Mouse (Mus musculus): ENCODE measurements around the gene Wdr75.

DNA sequence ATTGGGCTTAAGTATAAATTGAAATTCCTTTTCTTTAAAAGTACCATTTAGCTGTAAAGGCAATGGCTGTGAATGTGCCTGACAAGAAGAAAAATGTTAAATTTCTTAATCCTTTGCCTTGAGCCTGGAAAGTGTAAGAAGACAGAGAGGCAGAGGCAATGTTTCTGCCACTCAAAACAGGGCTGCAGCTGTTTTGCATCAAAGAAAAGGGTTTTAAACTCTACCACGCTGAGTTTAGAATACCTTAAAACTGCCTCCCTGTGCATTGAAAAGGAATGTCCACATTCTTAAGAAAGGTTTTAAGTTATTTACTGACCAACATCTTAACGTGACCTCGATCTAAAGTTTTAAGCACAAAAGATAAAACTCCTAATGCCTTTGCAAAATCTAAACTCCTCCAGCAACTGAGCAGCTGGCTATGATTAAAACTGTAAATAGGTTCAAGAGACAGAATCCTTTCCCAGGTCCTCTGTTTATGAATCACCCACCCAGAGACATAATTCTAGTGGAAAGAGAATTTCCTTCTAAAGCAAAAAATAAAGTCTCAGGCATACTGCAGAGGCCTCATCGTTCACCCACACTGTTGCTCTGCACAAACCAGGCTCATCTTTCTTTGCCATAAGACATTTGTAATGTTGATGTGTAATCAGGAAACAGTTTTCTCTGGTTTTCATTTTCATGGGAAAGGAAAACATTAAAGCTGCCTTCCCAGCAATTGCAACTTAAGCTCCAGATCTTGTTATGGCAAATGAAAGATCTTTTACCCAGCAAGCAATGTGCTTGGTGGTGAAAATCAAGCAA, 34.1 kb upstream of the Wdr75 start:
- TF ChIP-seq POLR2A (IDR thresholded peaks at IDR 0.05; ENCODE audit: extremely low read depth, insufficient read depth, low read length) (no peak), CTCF (IDR thresholded peaks at IDR 0.05; ENCODE audit: low read depth, low read length) (no peak)
